22 mouse cellular contexts compared by ENCODE assay signal in the genomic region with DNA sequence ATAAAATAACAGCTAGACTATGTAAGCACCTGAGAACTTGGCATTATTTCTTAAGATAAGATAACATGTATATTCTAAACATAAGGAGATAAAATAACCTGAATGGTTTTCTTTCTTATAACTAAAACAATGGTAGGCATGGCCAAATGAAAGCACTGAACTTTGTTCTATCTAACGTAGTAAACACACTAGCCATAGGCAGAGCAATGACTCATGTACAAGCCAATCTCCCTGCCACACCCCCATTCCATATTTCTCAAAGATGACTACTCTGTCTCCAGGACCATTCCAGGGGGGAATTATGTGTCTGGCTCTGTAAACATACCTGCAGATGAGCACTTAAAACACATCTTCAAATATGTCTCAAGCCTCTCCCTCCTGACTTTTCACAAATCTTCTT.
DNase-seq lines count a peak whose midpoint lies in the region; ATAC-seq lines count a peak whose summit lies in the region.
"Had no signal": no experiment of that assay in that cellular context is flagged by ENCODE, and none has a peak within 500 bp of the region (broad histone marks: within the 10 kb centered on the region; RNA-seq: fewer than 3 reads in every experiment).

No protein-coding gene starts in this region.

- no peaks in the 10 kb centered on the region for H3K4me1 ChIP-seq in stomach, embryonic 14.5 days (ENCODE audit: control insufficient read depth, insufficient read depth, low read length)
- no peaks in the 10 kb centered on the region for H3K4me1 ChIP-seq in stomach, embryonic 16.5 days (ENCODE audit: control insufficient read depth, insufficient read depth, low read length)
- H3K4me1 ChIP-seq: embryonic facial prominence, embryonic 10.5 days; embryonic facial prominence, embryonic 12.5 days; forebrain, embryonic 10.5 days; forebrain, embryonic 12.5 days had no signal

- no peaks in the 10 kb centered on the region for H3K9me3 ChIP-seq in stomach, embryonic 14.5 days (ENCODE audit: control insufficient read depth, low read depth, low read length)
- H3K9me3 ChIP-seq in stomach, embryonic 16.5 days (replicated peaks; ENCODE audit: control insufficient read depth, low read length): no peaks in the 10 kb centered on the region
- H3K9me3 ChIP-seq: embryonic facial prominence, embryonic 10.5 days; embryonic facial prominence, embryonic 12.5 days; forebrain, embryonic 10.5 days; forebrain, embryonic 12.5 days had no signal

- no peak overlapping the region for H3K27ac ChIP-seq in stomach, embryonic 14.5 days (ENCODE audit: low read length)
- H3K27ac ChIP-seq in stomach, embryonic 16.5 days (ENCODE audit: low read length): no peak overlapping the region
- H3K27ac ChIP-seq: embryonic facial prominence, embryonic 10.5 days; embryonic facial prominence, embryonic 12.5 days; forebrain, embryonic 10.5 days; forebrain, embryonic 12.5 days had no signal

- H3K4me2 ChIP-seq in stomach, embryonic 14.5 days (replicated peaks; ENCODE audit: low read depth, low read length): no peak overlapping the region
- no peak overlapping the region for H3K4me2 ChIP-seq in stomach, embryonic 16.5 days (ENCODE audit: low read depth, low read length)
- H3K4me2 ChIP-seq: embryonic facial prominence, embryonic 12.5 days; forebrain, embryonic 12.5 days had no signal

- H3K27me3 ChIP-seq in stomach, embryonic 14.5 days (ENCODE audit: control insufficient read depth, insufficient read depth, low read length): no peaks in the 10 kb centered on the region
- H3K27me3 ChIP-seq in stomach, embryonic 16.5 days (ENCODE audit: control insufficient read depth, insufficient read depth, low read length): no peaks in the 10 kb centered on the region
- H3K27me3 ChIP-seq: embryonic facial prominence, embryonic 12.5 days; forebrain, embryonic 12.5 days had no signal

- no peak overlapping the region for H3K4me3 ChIP-seq in stomach, embryonic 14.5 days (ENCODE audit: low read depth, low read length)
- H3K4me3 ChIP-seq in stomach, embryonic 16.5 days (replicated peaks; ENCODE audit: low read length): no peak overlapping the region
- H3K4me3 ChIP-seq: embryonic facial prominence, embryonic 10.5 days; embryonic facial prominence, embryonic 12.5 days; erythroblast, embryonic 14.5 days; forebrain, embryonic 10.5 days; forebrain, embryonic 12.5 days had no signal

- DNase-seq in large intestine, adult 2 months (ENCODE audit: low read depth, low spot score): peak; percentile 18
- DNase-seq in layer of hippocampus, adult 18-20 months (ENCODE audit: low spot score in 2 of 2): no peak
- DNase-seq in T-cell, adult 2 months (ENCODE audit: low spot score): no peak
- DNase-seq: adrenal gland, adult 8-10 months; adrenal gland, postnatal 14 days; adrenal gland, postnatal 36 days; cerebellum, adult 11-12 months; cerebellum, adult 2 months; cerebellum, adult 9-10 months; cerebellum, postnatal 10 days; cerebellum, postnatal 25 days had no signal

- no peak overlapping the region for H3K9ac ChIP-seq in stomach, embryonic 14.5 days (replicated peaks; ENCODE audit: low read depth, low read length)
- H3K9ac ChIP-seq in stomach, embryonic 16.5 days (ENCODE audit: low read length): no peak overlapping the region
- H3K9ac ChIP-seq: embryonic facial prominence, embryonic 12.5 days; forebrain, embryonic 12.5 days had no signal

- WGBS in large intestine, adult 2 months: 39% methylated on average over 1 of the region's 1 CpGs
- WGBS in stomach, embryonic 14.5 days: 67% methylated on average over 1 of the region's 1 CpGs
- 60% methylated on average over 1 of the region's 1 CpGs for WGBS in stomach, embryonic 16.5 days

- ATAC-seq in stomach, embryonic 14.5 days (ENCODE audit: insufficient number of reproducible peaks, insufficient read depth, low FRiP score, low read depth): 0 out of 2 replicates have a peak, but pooled peaks have one; percentile 65
- peak; percentile 58; the same call in 1 of the 2 replicates for ATAC-seq in stomach, embryonic 16.5 days (ENCODE audit: insufficient read depth, low FRiP score)
- ATAC-seq in erythroblast, adult 5-6 weeks (replicated peaks; ENCODE audit: low FRiP score, poor library complexity, severe bottlenecking): no peak
- ATAC-seq: activated CD4-positive, CD25-positive, alpha-beta regulatory T cell, adult 4 months; forebrain, embryonic 14.5 days; forebrain, embryonic 16.5 days had no signal

- no peaks in the 10 kb centered on the region for H3K36me3 ChIP-seq in stomach, embryonic 14.5 days (ENCODE audit: control insufficient read depth, insufficient read depth, low read length)
- no peaks in the 10 kb centered on the region for H3K36me3 ChIP-seq in stomach, embryonic 16.5 days (ENCODE audit: control insufficient read depth, insufficient read depth, low read length)
- H3K36me3 ChIP-seq: embryonic facial prominence, embryonic 10.5 days; embryonic facial prominence, embryonic 12.5 days; forebrain, embryonic 10.5 days; forebrain, embryonic 12.5 days had no signal
